Mouse (Mus musculus) brown adipose tissue, adult 24 weeks (tissue): ENCODE data around the gene Cnnm4. TPM values are rescaled to one million over a fixed set of nuclear protein-coding genes. Genes with fewer than 3 reads are reported as not detected.
"Not testable (repeated sequence)": the region's sequence is repeated elsewhere in the genome, so short reads cannot be mapped to it uniquely, and the experiment has no call there.

Source experiments
- H3K27ac ChIP-seq: fragments of 200-500 bp; replicated peaks from 2 replicates; pipeline ENCODE4 v1.5.1; 2012; ENCODE audit warnings: low read depth, mild to moderate bottlenecking, low read length
- H3K4me1 ChIP-seq: fragments of 200-500 bp; 2 replicates; pipeline ENCODE4 v1.6.1; 2012; ENCODE audit warnings: low read length, mixed read lengths; ENCODE audit not compliant: control insufficient read depth, insufficient read depth, insufficient read length
- H3K4me3 ChIP-seq: fragments of 200-500 bp; 2 replicates; pipeline ENCODE4 v1.5.1; 2012; ENCODE audit warnings: low read depth, mild to moderate bottlenecking, low read length, moderate library complexity; ENCODE audit not compliant: insufficient read depth
- polyA plus RNA-seq: library from polyadenylated mRNA; stranded (reverse); fragments of >200 nt; gene quantifications from 2 replicates; pipeline ENCODE4 v1.2.4, GENCODE M21; 2012; ENCODE audit not compliant: missing spikeins, insufficient read depth, insufficient read length

The Cnnm4 gene
- polyA plus RNA-seq, 1 experiment = 1.5 TPM

DNA sequence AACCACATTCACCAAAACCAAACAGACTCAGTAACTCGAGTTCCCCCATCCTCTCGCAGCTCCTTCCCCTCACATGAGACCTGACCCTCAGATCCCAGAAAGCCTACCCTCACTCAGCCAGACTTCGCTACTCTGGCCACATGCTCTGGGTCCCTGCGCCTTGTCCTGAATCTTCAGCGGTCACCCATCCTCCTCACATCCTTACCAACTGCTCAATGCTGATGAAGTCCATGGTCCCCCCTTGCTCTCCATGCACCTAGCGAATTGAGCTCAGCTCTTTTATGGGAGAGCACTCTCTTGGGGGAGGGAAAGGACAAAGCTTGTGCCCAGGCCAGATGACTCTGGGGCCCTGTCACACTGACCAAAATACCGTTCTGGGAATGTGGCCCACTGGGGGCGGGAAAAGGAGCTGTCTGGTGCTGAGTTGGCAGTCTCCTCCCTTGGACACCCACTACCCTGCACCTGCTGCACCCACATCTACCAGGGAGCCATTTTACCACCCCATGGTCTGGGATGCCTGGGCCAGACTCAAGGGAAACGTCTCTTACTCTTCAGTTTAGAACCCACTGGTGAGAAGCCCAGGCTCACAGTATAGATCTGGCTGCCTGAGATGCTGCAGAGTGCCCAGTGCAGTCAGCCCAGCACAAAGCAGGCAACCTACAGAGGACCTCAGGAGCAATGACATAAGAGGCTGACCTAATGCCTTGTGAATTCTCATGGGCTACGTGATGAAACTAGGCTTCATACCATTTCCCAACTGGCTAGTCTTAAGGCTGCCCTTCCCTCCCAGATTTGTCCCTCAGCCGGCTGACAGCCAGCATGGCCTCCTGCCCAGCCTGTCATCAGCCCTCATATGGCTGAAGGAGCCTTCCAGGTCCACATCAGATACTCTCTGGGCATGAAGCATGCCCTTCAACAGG, 64.3 kb downstream of the Cnnm4 start:
- peak overlapping the region; percentile 94 for H3K27ac ChIP-seq
- H3K4me1 ChIP-seq = peaks cover 19% of the 10 kb centered on the region
- H3K4me3 ChIP-seq = no peak overlapping the region

DNA sequence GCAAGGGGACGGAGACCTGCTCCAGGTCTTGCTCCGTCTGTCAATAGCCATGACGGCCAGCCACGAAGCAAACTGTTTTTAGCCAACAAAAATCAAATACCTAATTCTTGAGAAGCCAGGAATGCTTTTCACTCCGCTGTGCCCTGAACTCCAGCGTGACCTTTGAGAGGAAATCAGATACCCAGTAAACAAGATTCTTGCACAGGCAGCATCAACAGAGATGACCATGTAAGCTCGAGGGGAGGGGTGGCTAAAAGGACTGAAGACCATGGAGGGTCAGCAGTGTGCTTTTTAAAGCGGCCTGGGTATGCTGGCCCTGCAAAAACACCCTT, 64.9 kb downstream of the Cnnm4 start:
- H3K4me3 ChIP-seq = no peak overlapping the region
- H3K4me1 ChIP-seq = peaks cover 19% of the 10 kb centered on the region
- peak overlapping the region; percentile 94 for H3K27ac ChIP-seq

DNA sequence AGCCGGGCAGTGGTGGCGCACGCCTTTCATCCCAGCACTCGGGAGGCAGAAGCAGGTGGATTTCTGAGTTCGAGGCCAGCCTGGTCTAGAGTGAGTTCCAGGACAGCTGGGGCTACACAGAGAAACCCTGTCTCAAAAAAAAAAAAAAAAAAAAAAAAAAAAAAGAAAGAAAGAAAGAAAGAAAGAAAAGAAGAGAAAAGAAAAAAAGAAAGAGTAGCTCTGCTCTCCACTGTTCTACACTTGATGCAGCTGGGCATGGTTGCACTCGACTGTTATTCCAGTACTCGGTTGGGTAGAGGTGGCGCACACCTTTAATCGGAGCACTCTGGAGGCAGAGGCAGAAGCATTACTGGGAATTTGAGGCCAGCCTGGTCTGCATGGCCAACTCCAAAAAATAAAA, 65.4 kb downstream of the Cnnm4 start, which contains the start of gene Ankrd23:
Gene Ankrd23, minus strand, starts transcription at position 101 of the 400 bp plus-strand sequence.
- peak within 1 kb of the TSS; percentile 94 for H3K27ac ChIP-seq
- H3K4me3 ChIP-seq = not testable (repeated sequence)
- peaks cover 19% of the 10 kb centered on the region for H3K4me1 ChIP-seq

DNA sequence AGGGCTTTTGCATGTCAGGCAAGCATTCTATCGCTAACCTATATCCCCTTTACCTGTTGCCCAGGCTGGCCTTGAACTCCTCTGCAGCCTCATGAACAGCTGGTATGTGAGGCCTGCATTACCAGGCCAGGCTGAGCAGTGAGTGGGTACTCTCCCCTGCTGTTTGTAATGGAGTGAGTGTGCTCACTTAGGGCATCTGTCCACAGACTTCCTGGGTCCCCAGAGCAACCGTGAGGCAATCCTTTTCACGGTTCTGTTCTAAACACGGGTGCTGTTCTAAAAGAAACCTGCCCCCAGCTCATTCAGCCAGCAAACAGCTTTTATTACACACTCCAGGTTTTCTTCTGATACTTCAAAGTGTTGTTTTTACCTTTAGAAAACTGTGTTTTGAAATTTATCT, 67.3 kb downstream of the Cnnm4 start:
- H3K4me1 ChIP-seq = peaks cover 18% of the 10 kb centered on the region
- peak overlapping the region; percentile 96 for H3K27ac ChIP-seq
- H3K4me3 ChIP-seq = no peak overlapping the region

DNA sequence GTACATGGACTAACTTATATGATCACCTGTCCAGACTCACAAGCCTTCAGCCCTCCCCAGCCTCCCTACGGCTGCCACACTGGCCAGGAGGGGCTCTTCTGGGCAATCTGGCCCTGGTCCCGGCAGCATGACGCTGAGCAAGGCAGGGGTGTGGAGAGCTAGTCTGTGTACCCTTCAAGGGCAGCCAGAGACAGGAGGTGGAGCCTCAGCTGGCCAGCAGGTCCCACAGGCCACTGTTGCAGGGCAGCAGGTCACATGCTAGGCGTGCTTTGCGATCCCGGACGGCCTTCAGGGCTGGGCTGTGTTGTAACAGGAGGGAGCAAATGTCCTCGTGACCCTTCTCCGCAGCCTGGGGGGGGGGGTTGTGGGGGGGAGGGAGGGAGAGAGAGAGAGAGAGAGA, 67.8 kb downstream of the Cnnm4 start, which contains the start of gene Gm42417:
Gene Gm42417, minus strand, starts transcription at position 244 of the 400 bp plus-strand sequence.
- H3K27ac ChIP-seq = peak within 1 kb of the TSS; percentile 96
- peaks cover 17% of the 10 kb centered on the region for H3K4me1 ChIP-seq
- no peak within 1 kb of the TSS for H3K4me3 ChIP-seq

DNA sequence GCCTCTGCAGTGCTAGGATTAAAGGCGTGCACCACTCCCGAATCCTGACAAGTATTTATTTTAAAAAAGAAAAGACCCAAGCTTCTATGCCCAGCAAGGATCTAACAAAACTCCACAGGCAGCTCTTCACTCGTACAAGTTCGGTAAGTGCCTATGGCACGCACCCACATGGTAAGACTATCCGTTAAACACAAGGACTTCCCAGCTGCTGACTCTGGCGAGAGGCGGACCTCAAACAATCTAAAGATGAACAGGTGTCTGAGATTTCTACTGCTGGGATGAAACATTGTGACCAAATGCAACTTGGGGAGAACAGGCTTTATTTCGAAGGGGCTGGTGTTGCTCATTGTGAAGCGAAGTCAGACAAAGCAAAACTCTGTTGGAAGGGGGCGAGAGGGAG, 68.7 kb downstream of the Cnnm4 start:
- H3K27ac ChIP-seq = peak overlapping the region; percentile 54
- H3K4me1 ChIP-seq = peaks cover 12% of the 10 kb centered on the region
- no peak overlapping the region for H3K4me3 ChIP-seq

DNA sequence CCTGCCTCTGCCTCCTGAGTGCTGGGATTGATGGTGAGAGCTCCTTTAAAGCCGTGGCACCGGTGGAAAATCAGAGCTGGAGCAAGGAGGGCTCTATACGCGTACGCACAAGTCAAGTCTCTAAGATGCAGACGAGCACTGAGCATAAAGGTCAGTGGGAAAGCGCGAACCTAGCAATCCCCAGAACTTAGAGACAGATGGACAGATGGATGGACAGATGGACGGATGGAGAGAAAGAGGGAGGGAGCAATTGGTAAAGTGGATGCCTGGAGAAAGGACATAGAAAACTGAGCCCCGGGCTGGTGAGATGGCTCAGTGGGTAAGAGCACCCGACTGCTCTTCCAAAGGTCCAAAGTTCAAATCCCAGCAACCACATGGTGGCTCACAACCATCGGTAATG, 69.4 kb downstream of the Cnnm4 start:
- Histone ChIP-seq H3K4me3 (no peak overlapping the region), H3K4me1 (peaks cover 10% of the 10 kb centered on the region), H3K27ac (no peak overlapping the region)

DNA sequence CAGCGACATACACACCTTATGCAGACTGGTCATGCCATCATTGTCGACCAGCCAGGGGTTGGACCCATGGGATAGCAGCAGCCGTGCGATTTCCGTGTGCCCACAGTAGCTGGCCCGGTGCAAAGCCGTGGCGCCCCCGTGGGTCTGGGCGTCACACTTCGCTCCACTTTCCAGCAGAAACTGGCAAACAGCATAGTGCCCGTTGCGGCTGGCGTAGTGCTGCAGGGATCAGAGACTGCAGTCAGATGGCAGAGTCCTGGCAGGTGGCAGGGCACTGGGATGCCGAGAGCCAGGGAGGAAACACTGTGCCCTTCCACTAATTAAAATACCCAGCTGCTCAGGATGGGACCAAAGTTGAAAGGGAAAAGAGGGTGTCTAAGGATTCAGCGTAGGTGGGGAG, 70.4 kb downstream of the Cnnm4 start:
- Histone ChIP-seq H3K27ac (peak overlapping the region; percentile 46), H3K4me3 (no peak overlapping the region)

DNA sequence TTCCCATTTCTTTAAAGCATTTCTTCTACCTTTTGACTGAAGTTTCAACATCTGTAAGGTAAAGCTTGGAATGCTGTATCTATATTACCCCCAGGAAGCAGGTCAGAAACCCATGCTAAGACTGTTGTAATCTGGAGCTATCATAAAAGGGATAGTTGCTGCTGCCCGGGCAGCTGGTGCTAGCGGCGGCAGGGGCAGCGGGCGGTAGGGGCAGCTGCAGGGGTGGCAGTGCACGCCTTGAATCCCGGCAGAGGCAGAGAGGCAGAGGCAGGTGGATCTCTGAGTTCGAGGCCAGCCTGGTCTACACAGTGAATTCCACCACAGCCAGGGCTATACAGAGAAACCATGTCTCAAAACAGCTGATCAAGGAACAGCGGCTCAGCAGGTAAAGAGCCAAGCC, 71.5 kb downstream of the Cnnm4 start:
- Histone ChIP-seq H3K27ac (peak overlapping the region; percentile 15; the same call in 1 of the 2 replicates), H3K4me1 (peaks cover 9% of the 10 kb centered on the region), H3K4me3 (no peak overlapping the region)

More for the DNA sequence above, 70.4 kb downstream of the Cnnm4 start:
- H3K4me1 ChIP-seq = peaks cover 9% of the 10 kb centered on the region

DNA sequence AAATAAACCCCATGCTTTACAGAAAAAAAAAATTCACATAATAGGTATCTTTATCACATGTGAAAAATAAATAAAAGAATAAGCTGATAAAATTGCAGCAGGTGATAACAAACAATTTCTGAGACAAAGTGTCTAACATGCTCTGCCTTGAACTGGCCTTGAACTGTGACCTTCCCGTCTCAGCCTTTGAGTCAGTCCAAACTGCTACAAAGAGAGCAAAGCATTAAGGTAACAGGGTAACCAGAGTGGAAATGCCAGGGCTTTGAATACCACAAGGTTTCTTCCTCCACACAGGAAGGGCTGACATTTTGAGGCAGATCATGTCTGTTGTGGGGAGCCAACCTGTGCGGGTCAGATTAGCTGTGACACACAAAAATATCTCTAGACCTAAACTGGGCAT, 74.0 kb downstream of the Cnnm4 start:
- H3K4me3 ChIP-seq = peak overlapping the region; percentile 83
- peaks cover 5% of the 10 kb centered on the region; the same call in 1 of the 2 replicates for H3K4me1 ChIP-seq
- H3K27ac ChIP-seq = peak overlapping the region; percentile 67

DNA sequence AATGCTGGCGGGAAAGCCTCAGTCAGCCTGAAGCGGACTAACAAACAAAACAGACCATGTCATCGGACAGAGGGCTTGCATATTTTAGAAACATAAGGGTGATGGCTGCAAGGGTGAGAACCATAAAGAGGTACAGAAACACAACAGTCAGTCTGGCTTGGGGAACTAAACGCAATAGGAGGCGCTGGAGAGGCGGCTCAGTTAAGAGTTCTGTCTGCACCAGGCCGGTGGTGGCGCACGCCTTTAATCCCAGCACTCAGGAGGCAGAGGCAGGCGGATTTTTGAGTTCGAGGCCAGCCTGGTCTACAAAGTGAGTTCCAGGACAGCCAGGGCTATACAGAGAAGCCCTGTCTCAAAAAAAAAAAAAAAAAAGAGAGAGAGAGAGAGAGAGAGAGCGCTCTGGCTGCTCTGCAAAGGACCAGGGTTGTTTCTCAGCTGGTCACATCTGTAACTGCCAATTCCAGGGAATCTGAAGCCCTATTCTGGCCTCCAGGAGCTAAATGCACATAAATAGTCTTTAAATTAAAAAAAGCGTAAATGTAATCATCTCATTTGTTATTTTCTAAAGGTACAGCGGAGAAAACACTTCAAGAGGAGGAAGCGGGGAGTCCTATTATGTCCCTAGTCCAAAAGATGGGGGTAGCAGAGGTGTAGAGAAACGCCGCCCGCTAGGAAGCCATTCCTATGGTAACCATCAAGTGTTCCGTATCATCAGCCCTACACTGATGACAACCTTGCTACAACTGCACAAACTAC, 74.6 kb downstream of the Cnnm4 start:
- H3K27ac ChIP-seq = peak overlapping the region; percentile 67
- peaks cover 5% of the 10 kb centered on the region; the same call in 1 of the 2 replicates for H3K4me1 ChIP-seq
- peak overlapping the region; percentile 83 for H3K4me3 ChIP-seq

DNA sequence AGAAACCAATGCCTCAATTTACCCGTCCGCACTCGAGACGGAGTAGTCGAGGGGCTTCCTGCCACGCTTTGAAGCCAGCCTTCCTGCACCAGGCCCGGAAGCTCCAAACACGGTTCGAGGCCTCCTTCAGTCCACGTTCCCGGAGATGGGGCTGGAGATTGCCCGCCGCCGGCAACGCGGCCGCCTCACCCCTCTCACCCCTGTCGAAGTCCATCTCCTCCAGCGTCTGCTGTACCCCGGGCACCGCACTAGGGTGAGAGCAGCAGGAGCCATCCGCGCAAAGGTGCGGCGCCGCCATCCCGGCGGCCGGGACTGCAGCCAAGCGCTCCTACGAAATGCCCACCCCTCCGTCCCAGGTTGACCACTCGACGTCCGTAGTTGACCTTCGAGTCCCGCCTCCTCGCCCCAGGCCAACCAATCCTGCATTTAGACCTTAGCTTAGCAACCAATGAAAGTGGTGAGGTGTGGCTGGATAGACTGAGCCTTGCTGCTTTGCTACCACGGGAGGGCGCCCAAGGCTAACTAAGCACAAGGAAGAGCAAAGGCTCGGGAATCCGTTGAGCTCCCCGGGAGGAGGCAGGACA, 75.6 kb downstream of the Cnnm4 start, which contains the start of gene Ankrd39:
Gene Ankrd39, minus strand, starts transcription at position 558 of the 584 bp plus-strand sequence.
- Histone ChIP-seq H3K4me1 (peaks cover 5% of the 10 kb centered on the region; the same call in 1 of the 2 replicates), H3K27ac (peak within 1 kb of the TSS; percentile 61), H3K4me3 (peak within 1 kb of the TSS; percentile 83)

DNA sequence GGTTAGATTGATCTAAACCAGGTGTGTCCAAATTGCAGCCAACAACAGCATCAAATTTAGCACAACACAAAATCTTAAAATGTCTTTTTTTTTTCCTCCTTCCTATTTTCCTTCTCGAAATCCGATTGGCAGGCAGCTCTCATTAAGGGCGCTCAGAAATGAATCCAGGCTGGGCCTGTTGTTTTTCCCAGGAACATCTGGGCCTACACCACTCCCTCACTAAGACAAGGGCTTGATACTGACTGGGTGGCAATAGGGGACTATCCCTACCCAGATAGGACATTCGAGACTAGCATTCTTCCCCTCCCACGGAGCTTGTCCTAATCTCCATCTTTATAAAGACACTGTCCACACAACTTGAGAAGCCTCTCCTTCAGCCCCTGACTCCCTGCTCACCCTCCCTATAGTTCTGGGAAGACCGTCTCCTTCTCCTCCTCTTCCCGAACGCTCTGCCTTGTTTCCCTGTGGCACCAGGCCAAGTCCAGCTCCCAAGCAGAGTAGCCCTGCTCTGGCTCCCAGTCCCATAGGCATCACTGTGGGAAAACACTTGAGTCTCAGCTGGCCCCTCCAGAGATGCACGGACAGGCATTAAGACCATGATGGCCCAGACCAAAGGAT, 76.7 kb downstream of the Cnnm4 start:
- Histone ChIP-seq H3K4me1 (peaks cover 5% of the 10 kb centered on the region; the same call in 1 of the 2 replicates), H3K4me3 (no peak overlapping the region), H3K27ac (peak overlapping the region; percentile 17; the same call in 1 of the 2 replicates)

DNA sequence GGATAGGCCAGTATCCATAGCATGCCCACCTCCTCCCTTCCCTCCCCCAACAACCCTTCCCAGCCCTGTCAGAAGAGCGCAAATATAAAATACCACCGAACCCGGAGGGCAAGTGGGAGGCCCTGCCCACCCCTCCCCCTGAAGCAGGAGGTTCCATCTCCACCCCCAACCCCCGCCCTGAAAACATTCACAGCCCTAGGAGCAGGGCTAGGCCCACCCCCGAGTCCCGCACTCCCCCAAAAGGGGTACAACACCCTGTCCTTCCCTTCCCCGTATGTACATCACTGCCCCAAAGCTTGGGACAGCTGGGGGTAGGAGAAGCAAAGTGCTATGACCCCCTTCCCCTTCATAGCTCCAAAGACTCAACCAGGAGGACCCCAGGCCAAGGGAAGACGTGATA, 77.4 kb downstream of the Cnnm4 start:
- Histone ChIP-seq H3K4me1 (peaks cover 5% of the 10 kb centered on the region; the same call in 1 of the 2 replicates), H3K27ac (no peak overlapping the region), H3K4me3 (no peak overlapping the region)
